ENCODE assay signal across 19 mouse cellular contexts in genomic region chr4:136569998-136570397, GRCm38 (mm10). TPM values are rescaled to one million over a fixed set of nuclear protein-coding genes. Genes with fewer than 3 reads are reported as not detected.
DNase-seq lines count a peak whose midpoint lies in the region; ATAC-seq lines count a peak whose summit lies in the region.
"Had no signal": no experiment of that assay in that cellular context is flagged by ENCODE, and none has a peak within 500 bp of the region (broad histone marks: within the 10 kb centered on the region; RNA-seq: fewer than 3 reads in every experiment).

No protein-coding gene starts in this region.

- H3K4me2 ChIP-seq in midbrain, embryonic 11.5 days = no peak overlapping the region
- H3K4me2 ChIP-seq: embryonic facial prominence, embryonic 15.5 days; heart, embryonic 13.5 days; lung, embryonic 15.5 days had no signal

- peak; percentile 96 for DNase-seq in 416B (ENCODE audit: low read depth)
- peak; percentile 73 for DNase-seq in CD4-positive, CD25-positive, alpha-beta regulatory T cell, adult 2 months (ENCODE audit: low read depth, low spot score)
- peak; percentile 36 for DNase-seq in c-Kit-positive CD71-negative TER-119-negative erythroid progenitor cells, embryonic 14.5 days (ENCODE audit: low read depth)
- no peak for DNase-seq in cerebellum, postnatal 36 days
- no peak for DNase-seq in midbrain, embryonic 11.5 days (ENCODE audit: low spot score, missing footprints)
- DNase-seq in kidney, postnatal 10 days = no peak
- DNase-seq: gastrocnemius, postnatal 25 days; kidney, adult 8-10 months; right cerebral cortex, postnatal 14 days had no signal

- no peaks in the 10 kb centered on the region for H3K27me3 ChIP-seq in midbrain, embryonic 11.5 days (ENCODE audit: control insufficient read depth, insufficient read depth, low read length)
- H3K27me3 ChIP-seq: embryonic facial prominence, embryonic 15.5 days; heart, embryonic 13.5 days; lung, embryonic 15.5 days had no signal

- H3K9me3 ChIP-seq in midbrain, embryonic 11.5 days (ENCODE audit: control insufficient read depth, low read length) = no peaks in the 10 kb centered on the region
- H3K9me3 ChIP-seq: embryonic facial prominence, embryonic 15.5 days; heart, embryonic 13.5 days; lung, embryonic 15.5 days had no signal

- no peaks in the 10 kb centered on the region for H3K4me1 ChIP-seq in midbrain, embryonic 11.5 days (ENCODE audit: control insufficient read depth, insufficient read depth, low read length)
- H3K4me1 ChIP-seq: embryonic facial prominence, embryonic 15.5 days; lung, embryonic 15.5 days had no signal

- ATAC-seq in megakaryocyte progenitor cell, adult 5-6 weeks (replicated peaks; ENCODE audit: poor library complexity) = peak; percentile 75
- ATAC-seq in midbrain, embryonic 11.5 days (ENCODE audit: low FRiP score) = no peak
- ATAC-seq: forebrain, embryonic 16.5 days had no signal

- H3K36me3 ChIP-seq in midbrain, embryonic 11.5 days (ENCODE audit: control insufficient read depth, insufficient read depth, low read length) = peaks cover 19% of the 10 kb centered on the region

- no peak overlapping the region for H3K27ac ChIP-seq in midbrain, embryonic 11.5 days (ENCODE audit: low read depth, low read length)
- H3K27ac ChIP-seq: embryonic facial prominence, embryonic 15.5 days; heart, embryonic 13.5 days; lung, embryonic 15.5 days had no signal

- H3K9ac ChIP-seq in midbrain, embryonic 11.5 days (ENCODE audit: low read length) = no peak overlapping the region
- H3K9ac ChIP-seq: embryonic facial prominence, embryonic 15.5 days; heart, embryonic 13.5 days; lung, embryonic 15.5 days had no signal

- no peak overlapping the region for H3K4me3 ChIP-seq in midbrain, embryonic 11.5 days (ENCODE audit: low read depth, low read length)
- H3K4me3 ChIP-seq: embryonic facial prominence, embryonic 15.5 days; heart, embryonic 13.5 days; lung, embryonic 15.5 days; myocyte had no signal

RNA-seq across cellular contexts. Expression of gene Kdm1a, which starts 32.5 kb away (rescaled TPM):
- 35.7 and 46.3 TPM in 2 replicates for total RNA-seq in megakaryocyte progenitor cell, adult 5-6 weeks (2015)
- 78.2 and 80.5 TPM in 2 replicates for total RNA-seq in megakaryocyte progenitor cell, adult 5-6 weeks (2017)
- polyA plus RNA-seq in midbrain, embryonic 11.5 days (2014; fragmentation: Nextera tagmentation; extraction: Ambion mirVana) = 89.6 and 92.3 TPM in 2 replicates

RNA-seq across cellular contexts. Expression of gene Tex46, which starts 40.2 kb away (rescaled TPM):
- not detected in 2 replicates for total RNA-seq in megakaryocyte progenitor cell, adult 5-6 weeks (2015)
- total RNA-seq in megakaryocyte progenitor cell, adult 5-6 weeks (2017) = not detected in 2 replicates
- not detected in 2 replicates for polyA plus RNA-seq in midbrain, embryonic 11.5 days (2014; fragmentation: Nextera tagmentation; extraction: Ambion mirVana)
- total RNA-seq: adrenal gland, adult 18-20 months; gastrocnemius, postnatal 25 days; layer of hippocampus, adult 8-10 months; liver, adult 2 months had no signal
- polyA plus RNA-seq: embryonic facial prominence, embryonic 15.5 days; forebrain, embryonic 16.5 days; heart, embryonic 13.5 days; hindbrain, embryonic 11.5 days; liver, adult 2 months; lung, embryonic 15.5 days; myocyte had no signal

RNA-seq across cellular contexts. Expression of gene Lactbl1, which starts 52.4 kb away (rescaled TPM):
- total RNA-seq in megakaryocyte progenitor cell, adult 5-6 weeks (2015) = 0.07 and 0.20 TPM in 2 replicates
- 0.03 and 0.08 TPM in 2 replicates for total RNA-seq in megakaryocyte progenitor cell, adult 5-6 weeks (2017)
- 0.06 TPM in 1 of 2 replicates, not detected in the other for polyA plus RNA-seq in midbrain, embryonic 11.5 days (2014; fragmentation: Nextera tagmentation; extraction: Ambion mirVana)
- total RNA-seq: adrenal gland, adult 18-20 months; gastrocnemius, postnatal 25 days; liver, adult 2 months had no signal
- polyA plus RNA-seq: embryonic facial prominence, embryonic 15.5 days; heart, embryonic 13.5 days; hindbrain, embryonic 11.5 days; liver, adult 2 months; lung, embryonic 15.5 days; myocyte had no signal

Comparison
In these comparisons a context has a peak if more than half of its experiments do, and no peak if none do; other contexts are left out.
1. DNase-seq: peak in 416B (single experiment), CD4-positive, CD25-positive, alpha-beta regulatory T cell, adult 2 months (single experiment) and c-Kit-positive CD71-negative TER-119-negative erythroid progenitor cells, embryonic 14.5 days (single experiment); none in cerebellum, postnatal 36 days (0 of 2), midbrain, embryonic 11.5 days (single experiment) and kidney, postnatal 10 days (single experiment).